Mouse (Mus musculus) CH12.LX (cell line): ENCODE data around the gene Ccl22. TPM values are rescaled to one million over a fixed set of nuclear protein-coding genes. Genes with fewer than 3 reads are reported as not detected.

Experiments used
- DNase-seq: peaks from one replicate; pipeline ENCODE4 v3.0.0-alpha.2; 2013; ENCODE audit errors: extremely low read depth
- H3K27ac ChIP-seq: 2 replicates; pipeline ENCODE4 v1.5.1; 2012; ENCODE audit warnings: low read depth, mild to moderate bottlenecking, control low read depth, moderate library complexity; ENCODE audit not compliant: insufficient read depth
- H3K27me3 ChIP-seq: replicated peaks from 2 replicates; pipeline ENCODE3; 2012; ENCODE audit warnings: inconsistent platforms
- H3K36me3 ChIP-seq, 2 experiments: replicated peaks in 1 of 2; 2 replicates each; pipeline versions ENCODE3 to v1.6.1; 2012; ENCODE audit warnings: inconsistent platforms in 1 of 2, low read length in 1 of 2, mild to moderate bottlenecking in 1 of 2, mixed read lengths in 1 of 2, moderate library complexity in 1 of 2; ENCODE audit not compliant: control insufficient read depth in 1 of 2, insufficient read depth in 1 of 2
- H3K4me1 ChIP-seq, 2 experiments: 2 replicates each; pipeline ENCODE4 v1.6.1; 2012; ENCODE audit warnings: inconsistent platforms in 1 of 2, moderate library complexity in 1 of 2; ENCODE audit not compliant: insufficient read depth in 2 of 2, control insufficient read depth in 1 of 2
- H3K4me2 ChIP-seq: 2 replicates; pipeline ENCODE4 v1.6.1; 2012; ENCODE audit warnings: low read depth, mild to moderate bottlenecking, control low read depth; ENCODE audit not compliant: poor library complexity, insufficient read depth, severe bottlenecking
- H3K4me3 ChIP-seq, 3 experiments: fragments of 150-350 bp in 1 of 3; sonication (generic) in 1 of 3; replicated peaks in 1 of 3; 2 replicates each; pipeline versions ENCODE3 to v1.5.1; 2011 to 2012; ENCODE audit warnings: low read depth in 2 of 3, low read length in 2 of 3, mild to moderate bottlenecking in 2 of 3, moderate library complexity in 2 of 3, control low read depth in 1 of 3, improper control_type of control experiment in 1 of 3, inconsistent platforms in 1 of 3, mixed read lengths in 1 of 3; ENCODE audit not compliant: poor library complexity in 1 of 3
- H3K79me2 ChIP-seq: replicated peaks from 2 replicates; pipeline ENCODE4 v1.6.1; 2012; ENCODE audit warnings: mild to moderate bottlenecking, moderate library complexity; ENCODE audit not compliant: control insufficient read depth, poor library complexity, insufficient read depth, severe bottlenecking; ENCODE audit errors: extremely low read depth
- H3K9ac ChIP-seq: 2 replicates; pipeline ENCODE4 v1.6.1; 2012; ENCODE audit warnings: low read depth, mild to moderate bottlenecking, control low read depth, moderate library complexity; ENCODE audit not compliant: insufficient read depth
- H3K9me3 ChIP-seq: replicated peaks from 2 replicates; pipeline ENCODE3; 2012; ENCODE audit warnings: low read length, inconsistent platforms, mixed read lengths
- BHLHE40 ChIP-seq: IDR thresholded peaks from 2 replicates; pipeline ENCODE4 v1.6.1; 2011; ENCODE audit warnings: mild to moderate bottlenecking, low read depth, low read length, improper control_type of control experiment
- CHD1 ChIP-seq: IDR thresholded peaks from 2 replicates; pipeline ENCODE4 v1.6.1; 2012; ENCODE audit warnings: low read depth, low read length, improper control_type of control experiment, inconsistent platforms
- CHD2 ChIP-seq: IDR thresholded peaks from 2 replicates; pipeline ENCODE4 v1.6.1; 2011; ENCODE audit warnings: low read length, improper control_type of control experiment
- CTCF ChIP-seq, 2 experiments: IDR thresholded peaks in 1 of 2; conservative IDR thresholded peaks in 1 of 2; 2 replicates each; pipeline ENCODE4 v1.5.1; 2011 to 2012; ENCODE audit warnings: low read depth in 2 of 2, low read length in 2 of 2, improper control_type of control experiment in 1 of 2, inconsistent platforms in 1 of 2, mild to moderate bottlenecking in 1 of 2, moderate library complexity in 1 of 2
- E2F4 ChIP-seq: IDR thresholded peaks from 2 replicates; pipeline ENCODE4 v1.6.1; 2011; ENCODE audit warnings: low read depth, low read length, improper control_type of control experiment; ENCODE audit not compliant: insufficient replicate concordance
- ELF1 ChIP-seq: IDR thresholded peaks from 2 replicates; pipeline ENCODE4 v1.6.1; 2014; ENCODE audit warnings: low read depth, mild to moderate bottlenecking, inconsistent platforms, low read length, improper control_type of control experiment
- EP300 ChIP-seq: IDR thresholded peaks from 2 replicates; pipeline ENCODE4 v1.6.1; 2011; ENCODE audit warnings: low read length, improper control_type of control experiment
- ETS1 ChIP-seq: conservative IDR thresholded peaks from 2 replicates; pipeline ENCODE4 v1.6.1; 2012; ENCODE audit warnings: low read depth, mild to moderate bottlenecking, inconsistent platforms, low read length, improper control_type of control experiment, moderate library complexity
- GABPA ChIP-seq: IDR thresholded peaks from 2 replicates; pipeline ENCODE4 v1.6.1; 2012; ENCODE audit warnings: low read depth, low read length, improper control_type of control experiment, inconsistent platforms; ENCODE audit not compliant: insufficient replicate concordance
- HCFC1 ChIP-seq: IDR thresholded peaks from 2 replicates; pipeline ENCODE4 v1.6.1; 2012; ENCODE audit warnings: low read depth, mild to moderate bottlenecking, inconsistent platforms, low read length, improper control_type of control experiment
- IRF4 ChIP-seq: IDR thresholded peaks from 2 replicates; pipeline ENCODE4 v1.6.1; 2014; ENCODE audit warnings: low read depth, mild to moderate bottlenecking, inconsistent platforms, low read length, improper control_type of control experiment
- JUN ChIP-seq: IDR thresholded peaks from 2 replicates; pipeline ENCODE4 v1.6.1; 2011; ENCODE audit warnings: low read depth, mild to moderate bottlenecking, low read length, improper control_type of control experiment, moderate library complexity; ENCODE audit not compliant: insufficient read depth
- JUND ChIP-seq: conservative IDR thresholded peaks from 2 replicates; pipeline ENCODE4 v1.6.1; 2011; ENCODE audit warnings: low read depth, low read length, improper control_type of control experiment
- KAT2A ChIP-seq: IDR thresholded peaks from 2 replicates; pipeline ENCODE4 v1.6.1; 2012; ENCODE audit warnings: low read length, improper control_type of control experiment, inconsistent platforms; ENCODE audit not compliant: insufficient replicate concordance
- MAFK ChIP-seq: IDR thresholded peaks from 2 replicates; pipeline ENCODE4 v1.6.1; 2011; ENCODE audit warnings: low read length, improper control_type of control experiment; ENCODE audit not compliant: insufficient replicate concordance
- MAX ChIP-seq: IDR thresholded peaks from 2 replicates; pipeline ENCODE4 v1.6.1; 2011; ENCODE audit warnings: low read length, improper control_type of control experiment
- MAZ ChIP-seq: IDR thresholded peaks from 2 replicates; pipeline ENCODE4 v1.6.1; 2012; ENCODE audit warnings: low read depth, mild to moderate bottlenecking, inconsistent platforms, low read length, improper control_type of control experiment, moderate library complexity
- MEF2A ChIP-seq: IDR thresholded peaks from 2 replicates; pipeline ENCODE4 v1.6.1; 2014; ENCODE audit warnings: low read depth, mild to moderate bottlenecking, inconsistent platforms, low read length, improper control_type of control experiment, borderline replicate concordance
- MXI1 ChIP-seq: IDR thresholded peaks from 2 replicates; pipeline ENCODE4 v1.6.1; 2011; ENCODE audit warnings: mild to moderate bottlenecking, low read depth, low read length, improper control_type of control experiment
- MYC ChIP-seq: IDR thresholded peaks from 2 replicates; pipeline ENCODE4 v1.6.1; 2011; ENCODE audit warnings: low read depth, mild to moderate bottlenecking, improper control_type of control experiment, low read length
- NELFE ChIP-seq: IDR thresholded peaks from 2 replicates; pipeline ENCODE4 v1.6.1; 2011; ENCODE audit warnings: low read depth, low read length, improper control_type of control experiment
- NRF1 ChIP-seq: IDR thresholded peaks from 2 replicates; pipeline ENCODE4 v1.6.1; 2014; ENCODE audit warnings: low read depth, mild to moderate bottlenecking, inconsistent platforms, low read length, improper control_type of control experiment, moderate library complexity
- PAX5 ChIP-seq: IDR thresholded peaks from 2 replicates; pipeline ENCODE4 v1.6.1; 2012; ENCODE audit warnings: low read length, inconsistent platforms, mixed read lengths
- POLR2A ChIP-seq: IDR thresholded peaks from 2 replicates; pipeline ENCODE4 v1.6.1; 2011; ENCODE audit warnings: low read depth, mild to moderate bottlenecking, improper control_type of control experiment, low read length
- POLR2AphosphoS2 ChIP-seq: IDR thresholded peaks from 2 replicates; pipeline ENCODE4 v1.6.1; 2011; ENCODE audit warnings: low read depth, low read length, improper control_type of control experiment
- RAD21 ChIP-seq: IDR thresholded peaks from 2 replicates; pipeline ENCODE4 v1.6.1; 2011; ENCODE audit warnings: low read depth, mild to moderate bottlenecking, low read length, improper control_type of control experiment, moderate library complexity
- RCOR1 ChIP-seq: conservative IDR thresholded peaks from 2 replicates; pipeline ENCODE4 v1.6.1; 2012; ENCODE audit warnings: low read depth, mild to moderate bottlenecking, inconsistent platforms, low read length, improper control_type of control experiment
- SIN3A ChIP-seq: IDR thresholded peaks from 2 replicates; pipeline ENCODE4 v1.6.1; 2012; ENCODE audit warnings: low read length, improper control_type of control experiment, inconsistent platforms
- SMC3 ChIP-seq: IDR thresholded peaks from 2 replicates; pipeline ENCODE4 v1.6.1; 2011; ENCODE audit warnings: low read depth, low read length, improper control_type of control experiment
- TBP ChIP-seq: conservative IDR thresholded peaks from 2 replicates; pipeline ENCODE4 v1.6.1; 2011; ENCODE audit warnings: low read depth, low read length, improper control_type of control experiment
- TCF12 ChIP-seq: IDR thresholded peaks from 2 replicates; pipeline ENCODE4 v1.6.1; 2014; ENCODE audit warnings: low read depth, mild to moderate bottlenecking, inconsistent platforms, low read length, improper control_type of control experiment
- UBTF ChIP-seq: IDR thresholded peaks from 2 replicates; pipeline ENCODE4 v1.6.1; 2012; ENCODE audit warnings: low read depth, mild to moderate bottlenecking, inconsistent platforms, low read length, improper control_type of control experiment, moderate library complexity
- USF1 ChIP-seq: IDR thresholded peaks from 2 replicates; pipeline ENCODE4 v1.6.1; 2014; ENCODE audit warnings: low read depth, mild to moderate bottlenecking, inconsistent platforms, low read length, improper control_type of control experiment
- USF2 ChIP-seq: conservative IDR thresholded peaks from 2 replicates; pipeline ENCODE4 v1.6.1; 2011; ENCODE audit warnings: low read depth, low read length, improper control_type of control experiment
- ZC3H11A ChIP-seq: IDR thresholded peaks from 2 replicates; pipeline ENCODE4 v1.6.1; 2012; ENCODE audit warnings: low read depth, mild to moderate bottlenecking, inconsistent platforms, low read length, improper control_type of control experiment
- ZKSCAN1 ChIP-seq: IDR thresholded peaks from 2 replicates; pipeline ENCODE4 v1.6.1; 2012; ENCODE audit warnings: low read depth, inconsistent platforms, low read length, improper control_type of control experiment, borderline replicate concordance
- ZMIZ1 ChIP-seq: IDR thresholded peaks from 2 replicates; pipeline ENCODE4 v1.6.1; 2012; ENCODE audit warnings: low read depth, mild to moderate bottlenecking, inconsistent platforms, low read length, improper control_type of control experiment
- ZNF384 ChIP-seq: IDR thresholded peaks from 2 replicates; pipeline ENCODE4 v1.6.1; 2012; ENCODE audit warnings: low read depth, low read length, improper control_type of control experiment, inconsistent platforms
- dilution Hi-C: fragments of 300-500 bp; cut with MboI; formaldehyde crosslinking; loops from 2 replicates; pipeline ENCODE4 v1.14.3; 2020; ENCODE audit warnings: low sequenced_read_pairs; ENCODE audit not compliant: extremely low pct_unique_long_range_greater_than_20kb, extremely low pct_ligation_motif_present
- in situ Hi-C: fragments of 300-500 bp; cut with MboI; formaldehyde crosslinking; loops from 3 replicates; pipeline ENCODE4 v1.14.3; 2019; ENCODE audit warnings: low sequenced_read_pairs, low pct_ligation_motif_present, low pct_unique_long_range_greater_than_20kb, mixed read lengths
- polyA plus RNA-seq: library from polyadenylated mRNA; unstranded; fragments of >175 nt; gene quantifications from 2 replicates; pipeline ENCODE4 v1.2.1, GENCODE M21; 2012; ENCODE audit warnings: low read depth; ENCODE audit not compliant: insufficient read length
- total RNA-seq, 2 experiments: library from RNA; depleted of rRNA; stranded (reverse); fragments of 300-350 nt in 1 of 2; fragments of >200 nt in 1 of 2; gene quantifications; 2 replicates each; pipeline ENCODE4 v1.2.3; 2012 to 2014

The Ccl22 gene
- total and polyA plus RNA-seq, 3 experiments = 1,396 to 4,546 (median 3,114) TPM

GRCm38 (mm10) chr8:94733821-94734465 is 11.4 kb upstream of the Ccl22 start:
- Histone ChIP-seq H3K4me2 (no peak overlapping the region), H3K79me2 (no peaks in the 10 kb centered on the region), H3K9me3 (peaks cover 6% of the 10 kb centered on the region), H3K4me3 (no peak overlapping the region), H3K36me3 (no peaks in the 10 kb centered on the region), H3K27ac (0 out of 2 replicates have a peak overlapping the region, but pooled peaks have one; percentile 3), H3K4me1 (peaks cover 19 to 51% of the 10 kb centered on the region in 2 experiments), H3K9ac (no peak overlapping the region), H3K27me3 (no peaks in the 10 kb centered on the region)
- TF ChIP-seq GABPA = no peak
- TF ChIP-seq EP300 = peak; percentile 42; the same call in 1 of the 2 replicates
- no peak for TF ChIP-seq CHD1
- no peak for TF ChIP-seq POLR2AphosphoS2
- TF ChIP-seq MAZ = no peak
- TF ChIP-seq NELFE = no peak
- no peak for TF ChIP-seq PAX5
- TF ChIP-seq JUND = no peak
- TF ChIP-seq MAFK = no peak
- TF ChIP-seq CTCF (conservative IDR thresholded peaks at IDR 0.05 in 1 of 2, IDR thresholded peaks at IDR 0.05 in 1 of 2; ENCODE audit: low read depth in 2 of 2, low read length in 2 of 2) = no peak
- no peak for TF ChIP-seq RCOR1
- no peak for TF ChIP-seq SIN3A
- TF ChIP-seq IRF4 = no peak
- TF ChIP-seq TCF12 = no peak
- 0 out of 2 replicates have a peak, but pooled peaks have one; percentile 3 for TF ChIP-seq BHLHE40
- no peak for TF ChIP-seq NRF1
- no peak for TF ChIP-seq CHD2
- TF ChIP-seq ZC3H11A = no peak
- TF ChIP-seq HCFC1 = no peak
- no peak for TF ChIP-seq TBP
- TF ChIP-seq ZNF384 = no peak
- no peak for TF ChIP-seq ZMIZ1
- peak; percentile 42; the same call in 1 of the 2 replicates for TF ChIP-seq MAX
- TF ChIP-seq USF1 = peak; percentile 57
- no peak for TF ChIP-seq RAD21
- TF ChIP-seq ETS1 = peak; percentile 69
- no peak for TF ChIP-seq MYC
- TF ChIP-seq ZKSCAN1 = no peak
- no peak for TF ChIP-seq KAT2A
- TF ChIP-seq E2F4 = no peak
- TF ChIP-seq ELF1 = no peak
- TF ChIP-seq USF2 = peak; percentile 49
- no peak for TF ChIP-seq JUN
- no peak for TF ChIP-seq POLR2A
- peak; percentile 29; the same call in 1 of the 2 replicates for TF ChIP-seq MEF2A
- no peak for TF ChIP-seq MXI1
- TF ChIP-seq UBTF = no peak
- no peak for TF ChIP-seq SMC3
- no peak for DNase-seq
- dilution Hi-C loops = no loop called here
- in situ Hi-C loops = no loop called here
